Mouse (Mus musculus): ENCODE data around the gene Rnf103.
"Not testable (repeated sequence)": the region's sequence is repeated elsewhere in the genome, so short reads cannot be mapped to it uniquely, and the experiment has no call there.

Gene Rnf103

DNA sequence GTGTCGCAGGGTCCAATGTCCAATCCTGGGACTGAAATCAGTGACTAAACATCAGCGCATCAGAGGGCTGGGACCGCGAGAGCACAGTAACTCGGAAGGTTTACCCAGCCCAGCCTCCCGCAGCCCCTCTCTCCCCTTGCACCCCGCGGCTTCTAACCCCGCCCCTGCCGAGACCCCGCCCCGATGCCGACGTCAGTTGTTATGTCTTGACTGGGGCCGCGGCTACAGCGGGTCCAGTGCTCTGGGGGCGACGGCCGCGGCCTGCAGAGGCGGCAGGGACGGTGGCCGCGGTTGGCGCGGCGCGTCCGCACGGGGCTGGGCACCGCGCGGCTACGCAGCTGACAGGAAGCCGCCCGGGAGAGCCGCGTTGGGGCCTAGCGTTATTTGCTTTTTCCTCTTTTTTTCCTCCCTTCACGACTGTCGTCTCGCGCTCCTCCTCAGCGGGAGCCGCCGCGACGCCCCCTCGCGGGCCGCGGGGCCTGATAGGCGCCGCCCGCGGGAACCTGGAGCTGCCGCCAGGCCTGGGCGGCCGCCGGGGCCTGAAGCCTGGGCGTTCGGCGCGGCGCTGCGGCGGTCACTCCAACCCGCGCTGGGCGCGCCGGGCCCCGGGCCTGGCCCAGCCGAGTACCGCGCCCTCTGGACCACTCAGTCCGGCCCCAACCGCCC, at the start of gene Rnf103:
Gene Rnf103 (plus strand): TSS at position 220 of the 666 bp plus-strand sequence.
- DNase-seq (ENCODE audit: low spot score), result peak; percentile 96

DNA sequence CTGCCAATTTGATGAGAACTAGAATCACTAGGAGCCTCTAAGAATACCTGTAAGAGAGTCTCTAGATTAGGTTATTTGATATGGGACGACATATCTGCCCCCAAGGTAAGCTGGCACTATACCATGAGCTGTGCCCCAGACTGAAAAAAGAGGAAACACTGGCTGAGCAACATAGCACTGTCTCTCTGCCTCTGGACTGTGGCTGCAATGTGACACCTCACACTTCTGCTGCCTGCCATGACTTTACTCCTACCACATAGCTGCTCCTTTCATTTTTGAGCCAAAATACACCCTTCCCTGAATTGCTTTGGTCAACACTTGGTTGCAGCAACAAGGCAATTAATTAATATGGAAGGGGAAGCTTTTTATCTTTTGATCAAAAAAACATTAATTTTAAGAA, 48.9 kb upstream of the Rnf103 start:
- no peak for DNase-seq (ENCODE audit: low spot score)

DNA sequence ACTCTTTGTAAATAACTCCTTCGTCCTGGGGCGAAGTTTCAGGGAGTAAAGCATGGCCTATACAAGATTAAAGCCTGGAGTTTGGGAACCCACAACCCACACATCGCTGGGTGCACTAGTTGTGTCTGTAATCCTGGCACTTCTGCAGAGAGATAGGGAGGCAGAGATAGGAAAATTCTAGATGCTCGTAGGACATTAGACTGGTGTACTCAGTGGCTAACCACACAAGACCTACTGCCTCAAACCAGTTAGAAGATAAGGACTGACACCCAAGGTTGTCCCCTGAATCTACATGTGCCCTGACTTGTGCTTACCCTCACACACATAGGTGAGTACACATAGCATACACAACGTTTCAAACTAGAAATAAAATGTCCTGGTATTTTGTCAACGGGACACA, 48.1 kb upstream of the Rnf103 start:
- no peak for DNase-seq (ENCODE audit: low spot score)

DNA sequence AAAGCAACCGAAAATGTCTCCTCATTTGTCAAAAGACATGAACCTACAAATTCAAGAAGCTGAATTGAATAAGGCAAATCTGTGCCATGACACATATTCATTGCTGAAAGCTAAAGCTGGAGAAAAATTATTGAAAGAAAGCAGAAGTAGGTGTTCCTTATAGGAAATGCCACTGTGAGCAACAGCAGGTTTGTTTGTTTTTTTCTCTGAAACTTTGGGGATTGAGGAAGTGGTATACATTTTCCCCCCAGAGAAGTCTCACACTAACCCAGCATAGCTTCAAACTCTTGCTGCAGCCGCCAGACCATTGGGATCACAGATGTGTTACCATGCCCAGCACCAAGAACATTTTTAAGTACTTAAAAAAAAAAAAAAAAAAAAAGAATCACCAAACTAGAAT, 40.9 kb upstream of the Rnf103 start:
- no peak for DNase-seq (ENCODE audit: low spot score)

DNA sequence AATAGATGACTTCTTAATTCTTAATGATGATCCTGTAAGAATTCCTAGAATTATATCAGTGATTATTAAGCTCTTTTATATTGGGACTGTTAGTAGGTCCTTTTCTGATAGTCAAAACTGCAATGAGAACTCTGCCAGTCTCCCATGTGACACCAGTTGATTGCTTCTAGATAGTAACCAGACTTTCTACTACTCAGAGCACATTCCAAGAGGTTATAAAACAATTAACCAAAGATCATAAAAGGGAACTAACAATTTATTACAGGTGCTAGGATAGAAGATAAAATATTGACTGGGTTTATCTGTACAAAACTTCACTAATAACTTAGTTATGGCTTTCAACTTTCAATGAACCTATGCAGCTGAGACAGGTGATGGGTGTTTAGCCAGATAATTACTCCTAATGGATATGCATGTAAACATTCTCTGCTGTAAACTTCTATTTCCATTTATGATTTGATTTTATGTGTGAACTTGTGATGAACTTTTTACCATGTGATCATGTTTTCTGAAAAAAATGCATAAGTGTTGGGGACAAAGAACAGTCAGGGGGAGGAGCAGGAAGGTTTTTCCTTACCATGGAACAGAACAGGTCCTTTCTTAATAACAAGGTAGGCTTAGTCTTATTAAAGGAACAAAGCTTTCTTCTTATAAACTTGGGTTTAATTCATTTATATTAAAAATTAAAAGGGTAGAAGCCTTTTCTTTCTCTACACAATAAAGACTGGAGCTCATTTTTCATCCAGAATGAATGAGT, 39.5 kb upstream of the Rnf103 start:
- DNase-seq (ENCODE audit: low spot score), result not testable (repeated sequence)

DNA sequence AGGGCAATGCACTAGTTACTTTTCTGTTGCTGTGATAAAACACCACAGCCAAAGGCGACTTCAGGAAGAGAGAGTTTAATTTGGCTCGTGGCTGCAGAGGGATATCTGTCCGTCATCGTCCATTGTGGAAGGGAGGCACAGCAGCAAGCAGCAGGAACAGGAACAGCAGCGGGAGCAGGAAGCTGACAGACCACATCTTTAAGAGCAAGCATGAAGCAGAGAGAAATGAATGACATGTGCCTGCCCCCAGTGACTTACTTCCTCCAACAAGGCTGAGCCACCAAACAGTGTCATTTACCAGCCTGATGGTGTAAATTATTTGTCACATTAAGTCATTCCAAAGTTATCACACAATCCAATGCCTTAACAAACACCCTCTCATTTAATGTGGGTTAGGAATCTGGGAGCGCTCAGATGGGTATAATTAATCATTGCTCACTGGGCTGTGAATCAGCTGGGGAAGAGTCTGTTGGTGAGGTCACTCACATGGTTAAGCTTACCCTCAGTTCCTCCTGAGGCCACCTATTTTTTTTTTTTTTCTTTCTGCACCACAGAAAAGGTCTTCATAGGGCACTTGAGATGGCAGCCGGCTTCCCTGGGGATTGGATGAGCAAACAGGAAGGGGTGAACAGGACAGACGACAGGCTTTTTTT, 35.6 kb upstream of the Rnf103 start:
- DNase-seq (ENCODE audit: low spot score), result peak; percentile 22

DNA sequence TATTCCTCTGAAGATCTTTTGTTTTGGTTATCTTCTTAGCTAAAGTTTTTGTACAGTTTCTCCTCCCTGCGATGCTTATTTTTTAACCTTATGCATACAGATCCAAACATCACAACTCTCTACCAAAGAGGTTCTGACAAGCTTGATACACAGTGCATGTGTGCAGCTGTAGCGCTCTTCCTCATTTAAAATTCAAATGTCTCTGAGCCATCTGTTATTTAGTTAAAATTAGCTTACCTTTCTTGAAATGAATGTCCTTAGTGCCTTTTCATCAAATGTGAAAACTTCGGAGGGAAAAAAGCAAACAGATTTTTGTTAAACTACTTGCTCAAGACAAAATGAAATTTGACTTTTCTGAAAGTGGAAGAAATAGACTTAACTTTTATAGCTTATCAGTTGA, 28.5 kb upstream of the Rnf103 start:
- no peak for DNase-seq (ENCODE audit: low spot score)

DNA sequence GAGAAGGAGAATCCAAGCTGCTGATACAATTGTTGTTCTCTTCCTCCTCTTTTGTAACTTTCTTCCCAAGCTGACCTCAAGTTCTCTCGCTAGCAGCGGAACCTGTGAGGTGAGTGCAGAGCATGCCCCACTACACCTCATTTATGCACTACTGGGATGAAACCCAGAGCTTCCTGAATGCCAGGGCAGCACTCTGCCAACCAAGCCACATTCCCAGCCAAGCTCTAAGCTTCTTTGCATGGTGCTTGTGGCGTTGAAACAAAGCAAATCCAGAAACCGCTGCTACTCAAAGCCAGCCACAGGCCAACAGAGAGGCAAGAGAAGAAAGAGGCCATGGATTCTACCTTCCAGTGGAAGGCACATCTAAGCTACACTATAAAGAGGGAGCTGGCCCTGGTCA, 25.9 kb upstream of the Rnf103 start:
- DNase-seq (ENCODE audit: low spot score), result no peak

DNA sequence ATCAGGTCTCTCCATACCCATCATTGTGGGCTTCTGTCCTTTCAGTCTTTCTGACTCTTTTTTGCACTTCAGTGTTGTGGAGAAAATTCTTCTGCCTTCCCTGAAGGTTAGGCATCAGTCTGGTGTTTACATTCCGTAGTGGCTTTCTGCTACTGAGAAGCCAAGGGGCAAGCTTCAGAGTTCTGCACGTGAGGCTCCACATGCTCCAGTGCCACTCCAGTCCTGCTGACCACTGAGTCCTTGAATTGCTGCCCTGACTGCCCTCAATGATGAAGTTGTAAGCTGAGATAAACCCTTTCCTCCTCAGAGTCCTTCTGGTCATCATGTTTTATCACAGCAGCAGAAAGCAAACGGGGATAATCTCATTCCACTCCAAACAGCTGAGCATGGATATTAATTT, 24.4 kb upstream of the Rnf103 start:
- no peak for DNase-seq (ENCODE audit: low spot score)

DNA sequence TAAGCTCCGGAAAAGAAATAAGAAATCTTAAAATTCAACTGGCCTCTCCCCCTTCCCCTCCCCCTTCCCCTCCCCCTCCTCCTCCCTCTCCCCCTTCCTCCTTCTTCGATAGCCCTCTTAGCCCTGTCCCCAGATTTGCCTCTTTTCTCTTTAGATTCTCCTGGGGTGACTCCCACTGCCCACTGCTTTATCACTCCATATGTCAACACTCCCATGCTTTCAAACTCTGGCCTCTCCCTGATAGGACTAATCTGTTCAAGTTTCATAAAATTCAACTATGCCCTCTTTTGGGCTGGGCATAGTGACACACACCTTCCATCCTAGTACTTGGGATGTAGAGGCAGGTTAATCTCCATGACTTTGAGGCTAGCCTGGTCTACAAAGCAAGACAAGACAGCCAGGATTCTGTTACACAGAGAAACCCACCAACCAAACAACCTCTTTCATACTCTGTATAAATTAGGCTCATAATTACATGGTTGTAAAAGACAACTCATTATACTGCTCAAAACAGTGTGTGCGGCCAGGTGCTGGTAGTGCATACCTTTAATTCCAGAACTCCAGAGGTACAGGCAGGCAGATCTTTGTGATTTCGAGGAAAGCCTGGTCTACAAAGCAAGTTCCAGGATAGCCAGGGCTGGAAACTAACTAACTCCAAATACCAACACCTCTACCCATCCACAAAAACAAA, 21.7 kb upstream of the Rnf103 start:
- no peak for DNase-seq (ENCODE audit: low spot score)

DNA sequence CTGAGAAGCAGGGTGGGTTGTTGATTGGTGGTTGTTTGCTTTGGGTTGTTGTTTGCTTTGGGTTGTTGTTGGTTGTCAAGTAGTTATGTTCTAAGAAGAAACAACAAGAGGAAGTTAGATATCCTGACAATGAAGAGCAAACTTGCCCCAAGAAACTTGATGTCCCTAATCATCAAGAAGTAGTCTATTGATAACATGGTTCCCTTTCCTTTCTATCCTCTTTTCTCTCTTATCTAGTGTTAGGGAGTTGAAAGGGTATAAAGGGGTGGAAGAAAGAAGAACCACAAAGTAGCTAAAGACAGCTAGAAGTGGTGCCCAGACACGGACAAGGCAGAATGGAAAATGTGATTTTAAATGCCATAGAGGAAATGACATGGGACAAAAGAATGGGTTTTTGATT, 20.9 kb upstream of the Rnf103 start:
- no peak for DNase-seq (ENCODE audit: low spot score)

DNA sequence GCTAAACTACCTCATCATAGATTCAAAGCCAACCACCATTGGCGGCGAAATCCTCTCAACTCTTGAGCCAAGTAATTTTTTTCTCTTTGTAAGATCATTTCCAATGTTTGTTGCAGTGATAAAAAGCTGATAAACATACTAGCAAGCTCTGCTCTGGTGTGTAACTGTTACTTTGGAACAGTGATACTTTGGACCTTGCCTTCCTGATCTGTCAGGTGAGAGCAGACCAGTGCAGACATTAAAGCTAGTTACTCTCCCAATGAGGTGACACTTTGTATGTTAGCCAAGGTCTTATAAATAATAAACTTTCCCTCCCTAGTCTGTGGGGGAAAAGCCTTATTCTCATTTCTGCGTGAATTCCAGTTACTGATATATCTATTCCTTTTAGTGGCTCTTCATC, 18.1 kb upstream of the Rnf103 start:
- no peak for DNase-seq (ENCODE audit: low spot score)

DNA sequence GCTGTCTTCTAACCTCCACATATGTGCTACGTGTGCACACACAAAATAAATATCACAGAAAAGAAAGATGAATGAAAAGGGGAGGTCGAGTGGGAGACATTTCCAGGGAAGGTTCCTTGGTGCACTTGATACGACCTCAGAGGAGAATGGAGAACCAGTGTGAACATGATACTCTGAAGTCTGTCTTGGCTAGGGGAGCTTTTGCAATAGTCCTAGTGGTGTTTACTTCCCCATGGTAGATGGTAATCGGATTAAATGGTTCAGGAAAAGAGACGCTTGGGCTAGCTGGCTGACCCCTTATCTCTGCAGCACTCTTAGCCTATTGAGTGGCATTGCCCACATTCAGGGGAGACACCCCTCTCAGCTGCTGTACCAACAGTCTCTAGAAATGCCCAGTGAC, 16.9 kb upstream of the Rnf103 start:
- no peak for DNase-seq (ENCODE audit: low spot score)

DNA sequence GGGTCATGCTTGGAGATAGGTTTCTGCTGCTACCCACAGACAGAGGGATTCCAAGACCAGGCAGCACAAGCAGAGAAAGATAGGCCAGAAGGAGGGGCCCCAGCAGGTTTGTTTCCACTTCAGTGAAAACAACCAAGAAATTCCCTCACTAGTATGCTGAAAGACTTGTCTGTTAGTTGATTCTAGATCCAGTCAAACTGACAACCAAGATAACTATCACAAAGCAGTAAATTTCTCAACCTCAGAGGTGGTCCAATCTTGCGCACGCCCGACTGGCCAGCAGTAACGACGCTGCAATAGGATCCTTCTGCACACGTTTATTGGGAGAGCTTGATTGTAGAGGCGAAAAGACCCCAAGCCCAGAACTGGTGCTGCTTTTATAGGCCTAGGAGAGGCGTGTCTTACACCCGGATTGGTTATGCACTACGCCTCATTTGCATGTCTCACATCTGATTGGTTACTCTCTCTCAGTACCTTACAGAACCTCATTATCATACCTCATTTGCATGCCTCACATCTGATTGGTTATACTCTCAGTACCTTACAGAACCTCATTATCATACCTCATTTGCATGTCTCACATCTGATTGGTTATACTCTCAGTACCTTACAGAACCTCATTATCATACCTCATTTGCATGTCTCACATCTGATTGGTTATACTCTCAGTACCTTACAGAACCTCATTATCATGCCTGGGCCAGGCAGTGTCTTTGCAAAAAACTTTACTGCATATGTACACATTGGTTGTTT, 14.7 kb upstream of the Rnf103 start:
- DNase-seq (ENCODE audit: low spot score), result not testable (repeated sequence)

DNA sequence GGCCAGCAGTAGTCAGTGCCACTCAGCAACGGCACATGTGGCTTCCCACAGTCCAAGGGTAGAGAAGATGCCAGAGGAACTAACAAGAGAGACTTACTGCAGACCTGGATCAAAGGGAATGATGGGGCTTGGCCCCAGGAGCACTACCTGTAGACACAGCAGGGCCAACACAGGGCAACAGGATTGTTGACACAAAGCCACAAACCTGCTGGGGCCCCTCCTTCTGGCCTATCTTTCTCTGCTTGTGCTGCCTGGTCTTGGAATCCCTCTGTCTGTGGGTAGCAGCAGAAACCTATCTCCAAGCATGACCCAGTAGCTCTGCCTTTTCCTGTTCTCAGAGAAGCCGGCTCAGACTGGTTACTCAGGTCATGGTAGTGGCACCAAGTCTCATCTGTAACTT, 14.1 kb upstream of the Rnf103 start:
- not testable (repeated sequence) for DNase-seq (ENCODE audit: low spot score)

DNA sequence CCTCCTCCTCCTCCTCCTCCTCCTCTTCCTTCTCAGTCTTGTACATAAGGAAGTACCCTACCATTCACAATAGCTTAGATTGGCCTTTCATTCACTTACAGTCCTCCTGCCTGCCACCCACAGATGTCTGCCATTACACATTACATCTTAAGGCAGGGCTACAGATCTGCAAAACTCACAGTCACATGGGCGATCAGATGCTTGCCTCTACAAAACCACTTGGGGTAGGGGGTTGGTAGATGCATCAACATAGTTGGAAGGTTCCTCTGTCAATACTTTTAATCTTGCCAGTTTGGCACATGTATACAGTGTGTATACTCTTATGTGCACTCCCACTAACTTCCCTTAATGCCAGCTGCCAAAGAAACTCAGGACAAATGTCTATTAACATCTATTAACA, 13.6 kb upstream of the Rnf103 start:
- DNase-seq (ENCODE audit: low spot score), result no peak

DNA sequence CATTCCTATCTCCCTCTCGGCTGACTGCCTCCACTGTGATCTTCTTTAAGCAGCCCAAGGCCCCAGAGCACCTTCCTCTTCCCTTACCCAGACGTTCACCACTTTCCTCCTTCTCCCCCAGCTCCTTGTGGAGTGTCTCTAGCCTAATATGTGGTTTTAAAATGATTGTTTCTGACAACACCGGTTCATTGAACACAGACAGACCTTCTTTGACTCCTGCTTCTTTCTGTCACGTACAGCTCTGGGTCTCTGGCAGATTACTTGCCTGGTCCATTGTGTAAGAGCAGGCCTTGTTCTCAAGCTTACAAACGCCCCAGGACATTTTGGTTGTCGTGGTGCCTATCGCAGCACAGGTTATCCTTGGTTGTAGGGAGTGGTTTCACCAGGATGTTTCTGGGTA, 12.6 kb upstream of the Rnf103 start:
- peak; percentile 55 for DNase-seq (ENCODE audit: low spot score)

DNA sequence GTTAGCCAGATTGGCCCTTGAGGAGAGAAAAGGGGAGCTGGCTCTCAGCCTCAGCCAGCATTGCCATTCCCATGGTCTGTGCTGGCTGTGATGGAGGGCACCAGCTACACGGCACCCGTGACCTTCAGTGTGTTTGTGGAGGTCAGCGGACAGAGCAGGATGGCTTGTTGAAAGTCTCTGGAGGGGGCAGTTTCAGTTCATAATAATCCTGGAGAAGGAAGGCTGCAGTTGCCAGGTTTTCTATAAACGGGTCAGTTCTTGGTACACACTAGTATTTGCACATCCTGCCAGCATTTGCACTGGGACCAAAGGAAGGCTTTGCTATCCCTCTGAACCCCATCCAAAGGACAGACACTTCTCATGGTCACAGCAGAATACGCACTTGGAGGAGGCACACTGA, 8.4 kb upstream of the Rnf103 start:
- DNase-seq (ENCODE audit: low spot score), result no peak

DNA sequence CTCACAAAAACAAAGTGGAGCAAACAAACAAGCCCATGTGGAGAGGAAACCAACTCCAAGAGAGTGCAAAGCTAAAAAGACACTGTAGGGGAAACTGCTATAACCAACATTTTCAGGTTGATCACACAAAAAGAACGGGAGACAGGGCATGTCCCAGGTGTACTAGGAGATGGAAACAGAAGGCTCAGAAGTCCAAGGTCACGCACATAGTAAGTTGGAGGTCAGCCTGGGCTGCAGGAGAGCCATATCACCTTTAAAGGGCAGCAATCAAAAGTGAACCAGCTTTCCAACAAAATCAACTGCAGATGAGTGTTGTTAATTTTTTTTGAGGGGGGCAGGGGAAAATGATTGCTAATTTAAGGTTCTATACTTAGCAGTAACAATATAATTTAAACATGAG, 7.5 kb upstream of the Rnf103 start:
- no peak for DNase-seq (ENCODE audit: low spot score)

DNA sequence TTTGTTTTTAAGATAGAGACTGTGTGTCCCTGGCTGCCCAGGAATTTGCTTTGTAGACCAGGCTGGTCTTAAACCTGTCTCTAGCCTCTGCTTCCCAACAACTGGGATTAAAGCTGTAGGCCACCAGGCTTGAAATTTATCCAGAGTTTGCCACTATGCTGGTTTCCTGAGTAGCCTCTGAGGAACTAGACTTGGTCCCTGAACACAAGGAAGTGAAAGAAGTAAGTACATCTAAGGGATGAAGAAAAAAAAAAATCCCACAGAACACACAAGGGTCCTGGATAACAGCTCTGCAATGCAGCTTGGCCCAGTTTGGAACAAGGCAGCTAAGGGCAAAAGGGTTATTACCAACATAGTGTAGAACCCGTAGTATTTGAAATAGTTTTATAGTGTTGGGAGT, 6.8 kb upstream of the Rnf103 start:
- DNase-seq (ENCODE audit: low spot score), result no peak

DNA sequence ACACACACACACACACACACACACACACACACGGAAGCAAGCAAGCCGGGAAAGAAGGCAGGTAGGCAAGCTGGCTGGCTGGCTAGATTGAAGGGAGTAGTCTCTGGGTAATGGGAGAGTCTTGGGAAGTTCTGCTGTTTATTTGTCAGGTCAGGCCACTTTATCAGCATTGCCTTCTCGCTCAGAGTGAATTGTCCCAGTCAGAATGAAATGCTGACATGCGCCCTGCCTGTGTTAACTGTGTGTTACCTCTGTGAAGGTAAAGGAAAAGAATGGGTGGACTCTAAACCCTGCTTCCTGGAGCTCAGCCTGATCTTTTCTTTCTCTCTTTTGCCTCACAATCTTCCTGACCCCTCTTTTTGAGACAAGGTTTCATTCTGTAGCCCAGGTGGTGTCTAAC, 5.7 kb upstream of the Rnf103 start:
- no peak for DNase-seq (ENCODE audit: low spot score)

DNA sequence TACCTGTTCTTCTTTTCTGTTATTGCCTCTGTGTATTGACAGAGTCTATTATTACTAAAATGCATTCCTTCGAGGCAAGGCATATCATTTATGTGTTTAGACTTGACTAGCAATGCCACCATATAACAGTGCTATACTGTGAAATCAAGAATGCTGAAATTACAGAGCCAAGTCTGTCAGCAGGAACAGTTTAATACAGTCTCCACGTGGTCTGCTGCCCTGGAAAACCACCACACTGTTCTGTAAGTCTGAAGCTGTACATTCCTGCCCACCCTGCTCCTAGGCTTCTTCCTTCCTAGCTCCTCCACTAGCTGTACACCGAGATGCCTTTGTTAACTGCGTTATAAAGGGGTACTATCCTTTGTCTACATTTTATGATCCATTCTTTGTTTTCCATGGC, 1.6 kb upstream of the Rnf103 start:
- DNase-seq (ENCODE audit: low spot score), result no peak
